Mouse (Mus musculus) bone marrow macrophage, adult 2 months (primary cell): ENCODE data around the gene Pdrg1.

Source experiments
- CTCF ChIP-seq: IDR thresholded peaks from 2 replicates; pipeline ENCODE4 v1.5.1; 2012; ENCODE audit warnings: low read depth, mild to moderate bottlenecking, low read length, moderate library complexity
- POLR2A ChIP-seq: IDR thresholded peaks from 2 replicates; pipeline ENCODE4 v1.6.1; 2012; ENCODE audit warnings: mild to moderate bottlenecking, low read depth, low read length, borderline replicate concordance

DNA sequence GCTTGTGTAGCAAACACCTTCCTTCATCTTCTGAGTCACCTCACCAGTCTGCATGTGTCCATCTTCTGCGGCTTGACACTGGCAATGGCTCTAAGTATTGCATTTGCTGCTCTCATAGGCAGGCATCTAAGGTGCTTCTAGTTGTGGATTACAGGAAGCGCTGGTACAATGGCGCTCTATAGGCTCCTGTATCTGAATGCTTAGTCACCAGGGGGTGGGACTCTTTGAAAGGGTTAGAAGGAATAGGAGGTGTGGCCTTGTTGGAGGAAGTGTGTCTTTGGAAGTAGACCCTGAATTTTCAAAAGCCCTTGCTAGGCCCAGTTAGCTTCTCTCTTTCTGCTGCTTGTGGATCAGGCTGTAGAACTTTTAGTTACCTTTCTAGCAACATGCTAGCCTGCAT, 5.9 kb upstream of the Pdrg1 start:
- no peak for TF ChIP-seq CTCF
- TF ChIP-seq POLR2A: no peak
